Mouse (Mus musculus) cerebellum, postnatal 14 days (tissue): ENCODE data around the gene Gmip.

Experiments
- DNase-seq, 2 experiments: peaks; one replicate each; pipeline ENCODE4 v3.0.0; 2021; ENCODE audit warnings: mixed read lengths in 2 of 2

The Gmip gene

DNA sequence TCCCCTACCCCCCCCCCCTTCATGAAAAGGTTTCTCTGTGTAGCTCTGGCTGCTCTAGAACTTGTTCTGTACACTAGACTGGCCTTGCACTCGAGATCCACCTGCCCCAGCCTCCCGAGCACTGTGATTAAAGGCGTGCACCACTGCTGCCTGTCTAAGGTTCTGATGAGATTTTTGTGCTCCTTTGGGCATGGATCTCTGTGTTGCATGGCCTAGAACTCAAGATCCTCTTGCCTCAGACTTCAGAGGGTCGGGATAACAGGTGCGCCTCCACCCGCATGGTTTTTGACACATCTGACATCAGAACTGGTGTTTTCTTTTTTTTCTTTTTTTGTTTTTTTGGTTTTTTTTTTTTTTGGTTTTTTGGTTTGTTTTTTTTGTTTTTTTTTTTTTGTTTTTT is 3.9 kb upstream of the Gmip start:
- DNase-seq, result no peak

DNA sequence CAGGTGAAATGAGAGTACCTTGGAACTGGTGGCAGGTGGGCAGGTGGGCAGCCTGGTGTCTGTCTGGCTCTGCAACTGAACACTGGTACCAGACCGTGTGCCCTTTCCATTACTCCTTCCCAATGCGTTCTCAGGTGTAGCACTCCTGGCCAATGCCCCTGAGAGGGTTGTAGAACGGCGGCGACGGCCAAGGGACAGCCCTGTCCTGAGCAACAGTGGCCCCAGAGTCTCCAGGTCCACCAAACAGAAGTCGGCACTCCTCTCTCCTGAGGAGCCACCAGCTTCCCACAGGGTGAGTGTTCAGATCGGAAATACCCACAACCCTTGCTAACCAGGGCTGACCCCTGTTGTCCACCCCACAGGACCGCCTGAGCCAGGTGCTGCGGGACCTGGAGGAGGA is 3.4 kb upstream of the Gmip start:
- DNase-seq, result no peak

DNA sequence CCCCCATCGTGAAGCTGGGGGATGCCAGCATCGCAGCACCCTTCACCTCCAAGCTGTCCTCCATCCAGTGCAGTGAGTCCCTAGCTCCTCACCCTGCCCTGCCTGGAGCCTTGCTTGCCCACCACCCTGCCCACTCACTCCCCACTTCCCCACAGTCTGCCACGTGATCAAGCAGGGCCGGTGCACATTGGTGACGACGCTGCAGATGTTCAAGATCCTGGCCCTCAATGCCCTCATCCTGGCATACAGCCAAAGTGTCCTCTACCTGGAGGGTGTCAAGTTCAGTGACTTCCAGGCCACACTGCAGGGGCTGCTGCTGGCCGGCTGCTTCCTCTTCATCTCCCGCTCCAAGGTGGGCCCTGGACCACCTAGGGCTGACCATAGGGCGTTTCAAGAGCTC is 3.0 kb upstream of the Gmip start:
- DNase-seq, result no peak

DNA sequence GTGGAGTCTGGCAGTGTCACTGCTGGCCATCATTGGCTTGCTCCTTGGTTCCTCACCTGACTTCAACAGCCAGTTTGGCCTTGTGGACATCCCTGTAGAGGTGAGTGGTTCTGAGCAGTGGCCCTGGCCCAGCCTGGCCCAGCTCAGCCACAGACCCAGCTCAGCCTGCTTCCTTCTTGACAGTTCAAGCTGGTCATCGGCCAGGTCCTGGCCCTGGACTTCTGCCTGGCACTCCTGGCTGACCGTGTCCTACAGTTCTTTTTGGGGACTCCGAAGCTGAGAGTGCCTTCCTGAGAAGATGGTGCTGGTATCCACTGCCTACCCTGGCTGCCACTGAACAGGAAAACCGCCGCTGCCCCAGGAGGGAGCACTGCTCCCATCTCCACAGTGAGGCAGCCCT is 1.2 kb upstream of the Gmip start:
- no peak for DNase-seq

DNA sequence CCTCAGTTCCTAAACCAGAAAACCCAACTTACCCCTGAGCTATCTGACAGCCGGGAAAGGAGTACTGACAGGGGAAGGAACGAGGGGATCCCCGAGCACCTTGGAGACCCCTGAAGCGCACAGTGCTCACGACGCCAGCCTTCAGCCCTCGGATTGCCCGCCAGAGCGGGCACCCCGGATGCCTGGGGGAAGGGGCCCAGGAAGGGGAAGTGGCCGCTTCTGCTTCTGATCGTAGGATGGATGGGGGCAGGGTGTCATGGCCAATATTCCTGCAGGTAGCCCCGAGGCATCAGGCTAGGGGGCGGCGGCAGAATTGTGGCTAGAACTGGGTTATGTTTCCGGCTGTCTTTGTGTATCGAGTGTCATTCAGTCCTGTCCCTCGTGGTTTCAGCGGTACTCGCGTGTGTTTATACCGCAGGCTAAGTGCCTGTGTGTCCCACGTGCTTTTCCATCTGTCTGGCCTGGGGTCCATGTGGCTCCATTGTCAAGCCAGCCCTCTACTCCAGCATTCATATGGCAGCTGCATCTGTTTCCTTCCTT is 455 bp downstream of the Gmip start:
- DNase-seq, result peak in 1 of 2 experiments; percentile 23

DNA sequence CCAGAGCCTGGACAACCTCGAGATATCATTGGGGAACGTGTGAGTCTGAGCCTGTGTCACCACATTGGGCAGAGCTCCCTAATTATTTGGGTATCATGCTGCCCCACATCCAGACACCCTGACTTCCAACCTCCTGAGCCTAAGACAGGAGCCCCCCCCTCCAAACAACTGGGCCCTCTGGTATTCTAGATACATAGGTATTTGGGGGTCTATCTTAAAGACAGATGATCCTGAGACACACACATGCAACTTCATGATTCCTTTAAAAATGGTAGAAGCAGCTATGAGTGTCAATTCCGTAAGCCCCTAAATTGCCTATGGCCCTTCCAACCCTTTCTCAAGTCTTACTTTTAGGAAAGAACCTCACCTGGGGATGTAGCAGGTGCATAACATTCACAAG is 1.3 kb downstream of the Gmip start:
- no peak for DNase-seq

DNA sequence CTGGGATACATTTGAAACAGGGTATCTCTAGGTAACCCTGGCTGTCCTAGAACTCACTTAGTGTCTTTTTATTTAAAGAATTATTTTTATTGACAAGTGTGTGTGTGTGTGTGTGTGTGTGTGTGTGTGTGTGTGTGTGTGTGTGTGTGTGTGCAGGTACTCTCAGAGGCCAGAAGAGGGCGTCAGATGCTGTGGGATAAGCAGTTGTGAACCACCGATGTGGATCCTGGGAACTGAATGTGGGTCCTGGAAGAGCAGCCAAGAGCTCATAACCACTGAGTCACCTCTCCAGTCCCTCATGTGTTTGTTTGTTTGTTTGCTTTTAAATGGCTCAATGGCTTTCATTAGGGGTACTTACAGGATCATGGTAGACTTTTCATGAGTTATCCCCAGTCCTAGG is 6.4 kb downstream of the Gmip start:
- no peak for DNase-seq

DNA sequence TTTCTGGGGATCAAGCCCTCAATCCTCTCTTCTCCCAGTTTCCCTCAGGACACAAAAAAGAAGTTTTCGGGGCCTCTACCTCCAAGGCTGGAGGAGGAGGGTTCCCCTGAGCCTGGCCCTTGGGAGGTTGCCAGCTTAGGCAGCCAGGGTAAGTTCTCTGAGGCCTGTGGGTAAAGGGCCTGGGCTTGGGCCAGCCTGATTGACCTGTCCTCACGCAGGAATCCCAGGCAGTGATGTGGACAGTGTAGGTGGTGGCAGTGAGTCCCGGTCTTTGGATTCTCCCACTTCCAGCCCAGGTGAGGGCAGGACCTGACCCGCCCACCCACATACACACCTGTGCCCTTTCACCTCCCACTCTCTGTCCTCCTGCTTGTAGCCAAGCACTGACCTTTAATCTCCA is 6.9 kb downstream of the Gmip start:
- DNase-seq, result no peak

DNA sequence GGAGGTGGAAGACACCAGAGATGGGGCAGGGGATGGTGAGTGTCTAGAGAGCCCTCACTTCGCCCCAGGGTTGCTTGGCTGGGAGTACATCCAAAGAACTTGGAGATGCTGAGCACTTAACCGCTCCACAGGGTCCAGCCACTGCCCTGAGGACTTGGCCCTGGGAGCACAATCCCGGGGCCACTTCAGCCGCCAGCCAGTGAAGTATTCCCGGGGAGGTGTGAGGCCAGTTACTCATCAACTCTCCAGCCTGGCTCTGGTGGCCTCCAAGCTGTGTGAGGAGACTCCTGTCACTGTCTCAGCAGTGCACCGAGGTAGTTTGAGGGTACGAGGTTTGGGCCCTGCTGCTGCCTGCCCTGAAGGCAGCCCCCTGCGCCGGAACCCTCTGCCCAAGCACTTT is 12.0 kb downstream of the Gmip start:
- DNase-seq, result no peak

DNA sequence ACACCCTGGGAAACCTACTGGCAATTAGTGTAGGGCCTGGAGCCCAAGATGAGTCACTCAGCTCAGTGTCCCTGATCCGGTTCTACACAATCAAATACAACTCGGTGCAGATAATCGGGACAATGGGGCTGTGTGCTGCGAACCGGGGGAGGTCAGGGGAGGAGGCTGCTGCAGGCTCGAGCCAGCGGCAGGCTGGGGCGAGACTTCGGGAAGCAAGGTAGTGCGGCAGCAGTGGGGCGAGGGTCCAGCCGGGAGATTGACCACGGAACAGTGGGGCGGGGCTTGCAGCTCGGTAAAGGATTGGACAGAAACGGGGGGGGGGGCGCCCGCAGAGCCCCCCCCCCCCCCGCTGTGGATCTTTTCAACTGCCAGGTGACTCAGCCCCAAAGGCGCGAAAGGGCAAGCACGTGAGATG is 13.5 kb downstream of the Gmip start:
- DNase-seq, result peak; percentile 52 to 62

DNA sequence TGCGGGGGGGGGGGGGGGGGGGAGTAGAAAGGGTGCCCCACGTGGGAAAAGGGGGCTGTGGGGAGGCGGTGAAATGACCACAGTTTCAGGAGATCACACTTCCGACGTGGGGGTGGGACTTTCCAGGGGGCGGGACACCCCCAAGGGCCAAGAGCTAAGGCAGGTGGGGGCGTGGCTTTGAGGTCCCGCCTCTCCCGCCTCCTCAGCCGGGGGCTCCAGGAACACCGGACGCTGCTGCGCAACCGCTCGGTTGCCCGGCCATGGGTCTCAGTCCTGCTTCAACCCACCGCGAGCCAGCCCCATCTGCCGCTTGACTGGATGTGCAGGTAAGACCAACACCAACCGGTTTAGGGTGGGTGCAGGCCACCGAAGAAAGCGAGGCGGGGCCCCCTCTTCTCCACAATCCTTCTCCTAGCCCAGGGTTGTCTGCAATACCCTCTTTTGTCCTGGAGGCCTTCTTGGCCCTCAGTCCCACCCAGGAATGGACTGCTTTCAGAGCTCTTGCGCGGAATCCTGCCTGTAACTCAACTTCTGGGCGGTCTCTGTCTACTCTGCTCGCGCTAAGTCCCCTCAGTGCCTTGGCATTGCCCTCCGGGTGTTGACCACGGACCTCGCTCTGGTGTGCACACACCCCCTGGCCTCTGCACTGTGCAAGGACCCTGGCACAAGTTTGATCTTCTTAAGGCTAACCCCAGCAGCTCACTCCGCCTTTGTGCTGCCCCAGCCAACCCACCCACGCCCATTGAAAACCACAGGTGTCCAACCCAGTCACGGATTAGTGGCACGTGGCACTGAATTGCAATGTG is 14.1 kb downstream of the Gmip start, which contains the start of gene Lpar2:
Gene Lpar2, plus strand, starts transcription at position 44 of the 806 bp plus-strand sequence.
- DNase-seq, result peak; percentile 40 to 54

DNA sequence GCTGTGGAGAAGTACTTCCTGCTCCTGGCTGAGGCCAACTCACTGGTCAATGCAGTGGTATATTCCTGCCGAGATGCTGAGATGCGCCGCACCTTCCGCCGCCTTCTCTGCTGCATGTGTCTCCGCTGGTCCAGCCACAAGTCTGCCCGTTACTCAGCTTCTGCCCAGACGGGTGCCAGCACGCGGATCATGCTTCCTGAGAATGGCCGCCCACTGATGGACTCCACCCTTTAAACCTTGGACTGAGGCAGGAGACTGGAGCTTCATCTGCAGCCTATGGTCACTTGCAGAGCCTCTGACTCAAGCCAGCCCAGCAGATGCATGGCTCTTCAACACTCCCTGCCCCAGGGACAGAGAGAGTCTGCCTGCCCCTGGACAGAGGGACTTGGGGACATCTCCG is 17.9 kb downstream of the Gmip start:
- DNase-seq, result no peak

DNA sequence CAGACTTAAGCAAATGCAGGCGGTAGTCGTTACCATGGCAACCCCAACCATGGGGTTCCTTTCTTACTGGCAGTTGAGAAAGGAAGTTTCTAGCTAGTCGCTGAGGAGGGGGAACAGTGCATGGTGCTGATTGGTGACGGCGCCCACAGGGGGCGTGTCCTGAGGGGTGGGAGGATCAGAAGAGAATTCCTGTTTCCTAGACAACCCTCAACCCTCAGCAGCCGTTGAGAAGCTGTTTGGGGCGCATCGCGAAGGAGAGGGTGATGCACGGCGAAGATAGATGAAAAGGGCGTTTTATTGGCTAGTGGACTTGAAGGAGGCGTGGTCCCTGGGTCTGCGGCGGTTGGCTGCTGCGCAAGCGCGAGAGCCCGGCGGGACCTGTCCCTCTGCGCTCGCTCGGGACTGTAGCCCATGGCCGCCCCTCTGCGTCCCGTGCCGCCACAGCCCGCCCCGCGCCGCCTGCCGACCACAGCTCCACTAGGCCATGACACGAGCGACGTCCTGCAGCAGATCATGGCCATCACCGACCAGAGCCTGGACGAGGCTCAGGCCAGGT is 23.9 kb downstream of the Gmip start, which contains the start of gene Pbx4:
Gene Pbx4, plus strand, starts transcription at position 194 of the 556 bp plus-strand sequence.
- DNase-seq, result peak; percentile 84 to 85

DNA sequence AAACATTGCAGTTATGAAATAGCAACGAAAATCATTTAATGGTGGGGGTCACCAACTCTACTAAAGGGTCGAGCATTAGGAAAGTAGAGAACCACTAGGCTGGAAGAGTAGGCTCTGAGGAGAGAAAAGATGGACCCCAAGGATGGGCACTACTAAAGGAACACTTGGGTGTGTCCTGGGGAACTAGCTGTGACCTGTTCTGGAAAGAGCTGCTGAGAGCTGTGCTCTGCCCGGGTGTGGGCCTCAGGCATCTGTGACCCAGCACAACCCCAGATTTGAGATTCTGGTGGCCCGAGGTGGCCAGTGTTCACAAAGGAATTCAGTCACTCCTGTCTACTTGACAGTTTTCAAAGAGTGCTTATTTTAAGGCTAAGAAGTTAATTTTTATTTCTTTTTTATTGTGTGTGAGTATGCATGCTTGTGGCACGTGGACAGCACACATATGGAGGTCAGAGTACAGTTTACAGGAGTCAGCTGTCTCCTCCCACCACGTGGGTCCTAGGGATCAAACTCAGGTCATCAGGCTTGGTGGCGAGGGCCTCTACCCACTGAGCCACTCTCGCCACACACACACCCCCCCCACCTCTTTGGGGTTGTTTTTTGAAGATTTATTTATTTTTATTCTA is 28.7 kb downstream of the Gmip start:
- DNase-seq, result no peak

DNA sequence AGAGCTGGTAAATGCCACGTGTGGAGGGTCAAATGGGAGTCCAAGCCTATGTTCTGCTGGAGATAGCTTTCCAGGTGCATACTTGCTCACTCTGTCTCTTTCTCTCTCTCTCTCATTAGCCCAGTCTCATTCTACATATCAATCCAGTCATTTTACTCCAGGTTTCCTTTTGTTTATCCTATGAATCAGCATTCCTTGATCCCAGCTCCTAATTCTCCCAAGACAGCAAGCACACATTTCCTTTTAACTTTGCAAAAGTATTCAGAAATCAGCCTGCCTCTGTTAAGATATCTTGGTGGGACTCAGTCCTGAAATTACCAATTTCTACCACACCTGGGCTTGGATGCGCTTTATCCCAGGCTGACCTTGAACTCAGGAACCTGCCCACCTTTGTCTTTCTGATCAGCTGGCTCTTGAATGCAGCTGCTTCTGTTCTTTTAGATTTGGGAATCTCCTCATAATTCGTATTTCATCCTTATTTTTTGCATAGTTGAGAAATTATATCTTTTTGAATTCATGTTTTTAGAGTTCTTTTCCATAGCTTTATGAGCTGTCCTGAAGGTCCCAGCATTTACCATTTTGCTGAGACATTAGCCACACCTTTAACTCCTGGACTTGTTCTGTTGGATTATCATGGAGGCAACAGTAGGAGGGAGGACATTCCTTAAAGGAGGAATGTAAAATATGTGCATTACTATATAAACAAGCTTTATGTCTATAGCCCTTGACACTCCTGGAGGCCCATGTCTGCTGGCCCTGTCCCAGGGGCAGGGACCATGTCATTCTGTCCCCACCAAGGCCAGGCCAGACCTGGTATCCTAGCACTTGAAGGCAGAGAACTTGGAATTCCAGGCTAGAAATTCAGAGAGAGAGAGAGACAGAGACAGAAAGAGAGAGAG is 38.9 kb downstream of the Gmip start:
- DNase-seq, result no peak

DNA sequence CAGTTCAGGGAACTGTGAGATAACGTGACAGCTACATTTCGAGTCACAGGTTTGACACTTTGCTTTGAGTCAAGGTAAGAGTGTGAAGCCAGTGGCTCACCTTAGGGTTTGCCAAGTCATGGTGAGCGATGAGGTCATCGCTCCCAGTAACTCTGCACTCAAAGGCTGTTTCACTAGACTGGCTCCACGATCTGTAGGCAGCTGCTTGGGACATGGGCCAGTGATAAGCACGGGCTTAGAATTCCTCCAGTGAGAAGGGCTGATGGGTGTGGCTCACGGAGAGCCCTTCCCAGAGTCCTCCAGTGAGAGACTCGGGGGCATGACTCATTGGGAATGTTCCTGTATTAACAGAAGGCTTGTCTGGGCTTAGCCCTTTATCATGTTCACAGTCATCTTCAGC is 40.5 kb downstream of the Gmip start:
- no peak for DNase-seq

DNA sequence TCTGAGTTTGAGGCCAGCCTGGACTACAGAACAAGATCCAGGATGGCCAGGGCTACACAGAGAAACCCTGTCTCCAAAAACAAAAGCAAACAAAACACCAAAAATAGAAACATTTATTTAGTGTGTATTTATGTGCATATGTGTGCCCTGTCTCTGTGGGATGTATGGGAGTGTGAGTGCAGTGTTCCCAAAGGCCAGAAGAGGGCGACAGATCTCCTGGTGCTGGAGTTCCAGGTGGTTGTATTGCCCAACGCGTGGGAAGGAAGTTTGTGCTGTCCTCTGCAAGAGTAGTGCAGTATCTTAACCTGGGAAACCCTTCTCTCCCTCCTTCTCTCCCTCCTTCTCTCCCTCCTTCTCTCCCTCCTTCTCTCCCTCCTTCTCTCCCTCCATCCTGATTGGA is 41.4 kb downstream of the Gmip start:
- no peak for DNase-seq

DNA sequence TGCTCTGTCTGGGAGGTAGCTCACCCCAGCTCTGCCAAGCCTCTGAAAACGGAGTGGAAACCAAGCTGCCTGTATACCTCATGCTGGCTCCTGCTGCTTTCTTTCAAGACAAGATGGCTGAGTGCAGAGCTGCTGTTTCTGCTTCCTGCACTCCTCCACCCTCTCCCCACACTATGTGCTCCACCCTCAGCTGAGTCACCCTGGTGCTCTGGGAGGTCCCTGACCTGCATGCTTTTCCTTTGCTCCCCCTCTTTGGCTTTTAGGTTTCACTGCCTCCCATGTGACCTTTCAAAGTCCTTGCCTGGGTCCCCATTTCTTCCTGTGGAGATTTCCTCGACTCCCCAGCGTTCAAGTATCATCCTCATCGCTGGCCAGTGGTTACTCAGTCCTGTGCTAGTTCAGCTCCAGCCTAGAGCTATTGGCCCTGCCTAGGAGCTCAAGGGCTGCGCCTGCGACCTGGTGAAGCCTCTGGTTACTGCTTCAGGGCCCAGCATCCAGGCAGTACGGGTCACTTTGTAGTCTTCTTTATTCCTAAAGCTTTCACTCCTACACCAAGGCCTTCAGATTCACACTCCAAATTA is 42.5 kb downstream of the Gmip start:
- DNase-seq, result no peak

DNA sequence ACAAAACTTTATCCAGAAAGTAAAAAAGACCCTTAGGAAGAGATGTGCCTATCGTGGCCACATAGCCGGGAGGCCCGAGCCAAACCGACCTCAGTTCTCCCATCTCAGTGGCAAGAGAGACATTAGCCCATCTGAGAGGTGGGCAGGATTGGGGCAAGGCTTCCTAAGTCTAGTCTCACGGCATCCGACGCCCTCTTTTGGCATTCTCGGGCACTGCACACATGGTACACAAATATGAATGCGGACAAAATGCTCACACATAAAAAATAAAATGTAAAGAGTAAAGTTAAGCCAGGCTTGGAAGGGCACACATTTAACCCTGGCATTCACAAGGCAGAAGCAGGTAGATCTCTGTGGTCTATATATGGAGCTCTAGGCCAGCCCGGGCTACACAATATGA is 45.4 kb downstream of the Gmip start:
- no peak for DNase-seq

DNA sequence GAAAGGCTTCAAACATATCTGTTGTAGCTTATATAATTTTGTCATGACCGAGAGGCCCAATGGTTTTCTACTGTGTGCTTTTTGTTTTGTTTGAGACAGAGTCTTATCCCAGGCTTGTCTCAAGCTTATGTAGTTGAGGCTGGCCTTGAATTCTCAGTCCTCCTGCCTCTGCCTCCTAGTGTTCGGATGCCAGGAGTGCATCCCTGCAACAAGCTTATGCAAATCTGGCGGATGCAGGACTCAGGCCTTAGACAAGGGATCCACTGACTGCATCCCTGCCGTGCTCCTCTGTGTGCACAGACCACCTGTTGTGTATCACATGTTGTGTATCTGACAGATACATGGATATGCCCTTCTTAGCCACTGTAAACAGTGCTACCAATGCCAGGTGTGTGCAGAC is 52.3 kb downstream of the Gmip start:
- DNase-seq, result no peak

DNA sequence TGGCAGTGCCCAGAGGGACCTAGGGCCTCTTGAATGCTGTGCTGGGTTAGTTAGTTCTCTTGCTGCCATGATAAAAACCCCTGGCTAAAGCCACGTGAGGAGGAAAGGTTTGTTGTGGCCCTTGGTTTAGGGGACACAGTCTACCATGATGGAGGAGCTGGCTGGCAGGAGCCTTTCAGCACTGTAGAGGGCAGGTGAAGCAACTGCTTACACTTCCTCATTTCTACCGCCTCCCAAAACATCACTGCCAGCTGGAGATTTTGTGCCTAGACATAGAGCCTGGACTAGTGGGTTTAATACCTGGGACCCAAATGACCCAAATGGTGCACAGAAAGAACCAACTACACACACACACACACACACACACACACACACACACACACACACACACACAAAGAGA is 52.8 kb downstream of the Gmip start:
- DNase-seq, result no peak

DNA sequence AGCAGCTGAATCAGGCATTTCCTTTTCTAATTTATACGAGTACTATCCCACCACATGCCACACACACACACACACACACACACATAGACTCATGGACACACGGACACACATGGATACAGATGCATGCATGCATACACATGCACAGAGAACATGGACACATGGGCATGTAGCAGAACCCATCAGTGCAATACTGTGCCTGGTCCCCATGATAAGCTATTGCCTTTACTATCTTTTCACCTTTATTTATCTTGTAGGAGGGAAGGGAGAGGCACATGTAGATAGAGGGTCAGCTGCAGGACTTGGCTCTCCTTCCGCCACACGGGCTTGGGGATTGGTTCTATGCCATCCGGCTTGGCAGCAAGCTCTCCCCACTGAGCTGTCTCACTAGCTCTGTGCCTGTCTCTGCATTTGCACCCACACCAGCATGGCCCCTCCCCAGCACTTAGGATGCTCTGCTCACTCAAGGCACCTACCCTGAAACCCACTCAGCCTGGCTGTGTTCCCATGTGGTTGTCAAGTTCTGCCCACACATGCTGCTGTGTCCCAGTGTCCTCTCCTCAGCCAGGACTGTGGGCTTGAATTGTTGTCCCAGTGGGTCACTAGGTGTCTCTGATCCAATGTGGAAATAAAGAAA is 55.0 kb downstream of the Gmip start:
- DNase-seq, result peak; percentile 69 to 72
